Mouse (Mus musculus) CH12.LX (cell line): ENCODE results near the gene Pla1a.

Experiments used
- CTCF ChIP-seq, 2 experiments: IDR thresholded peaks in 1 of 2; conservative IDR thresholded peaks in 1 of 2; 2 replicates each; pipeline ENCODE4 v1.5.1; 2011 to 2012; ENCODE audit warnings: low read depth in 2 of 2, low read length in 2 of 2, improper control_type of control experiment in 1 of 2, inconsistent platforms in 1 of 2, mild to moderate bottlenecking in 1 of 2, moderate library complexity in 1 of 2
- EP300 ChIP-seq: IDR thresholded peaks from 2 replicates; pipeline ENCODE4 v1.6.1; 2011; ENCODE audit warnings: low read length, improper control_type of control experiment
- KAT2A ChIP-seq: IDR thresholded peaks from 2 replicates; pipeline ENCODE4 v1.6.1; 2012; ENCODE audit warnings: low read length, improper control_type of control experiment, inconsistent platforms; ENCODE audit not compliant: insufficient replicate concordance
- MAFK ChIP-seq: IDR thresholded peaks from 2 replicates; pipeline ENCODE4 v1.6.1; 2011; ENCODE audit warnings: low read length, improper control_type of control experiment; ENCODE audit not compliant: insufficient replicate concordance
- NELFE ChIP-seq: IDR thresholded peaks from 2 replicates; pipeline ENCODE4 v1.6.1; 2011; ENCODE audit warnings: low read depth, low read length, improper control_type of control experiment
- NRF1 ChIP-seq: IDR thresholded peaks from 2 replicates; pipeline ENCODE4 v1.6.1; 2014; ENCODE audit warnings: low read depth, mild to moderate bottlenecking, inconsistent platforms, low read length, improper control_type of control experiment, moderate library complexity
- POLR2A ChIP-seq: IDR thresholded peaks from 2 replicates; pipeline ENCODE4 v1.6.1; 2011; ENCODE audit warnings: low read depth, mild to moderate bottlenecking, improper control_type of control experiment, low read length
- SIN3A ChIP-seq: IDR thresholded peaks from 2 replicates; pipeline ENCODE4 v1.6.1; 2012; ENCODE audit warnings: low read length, improper control_type of control experiment, inconsistent platforms
- TBP ChIP-seq: conservative IDR thresholded peaks from 2 replicates; pipeline ENCODE4 v1.6.1; 2011; ENCODE audit warnings: low read depth, low read length, improper control_type of control experiment
- TCF12 ChIP-seq: IDR thresholded peaks from 2 replicates; pipeline ENCODE4 v1.6.1; 2014; ENCODE audit warnings: low read depth, mild to moderate bottlenecking, inconsistent platforms, low read length, improper control_type of control experiment
- USF2 ChIP-seq: conservative IDR thresholded peaks from 2 replicates; pipeline ENCODE4 v1.6.1; 2011; ENCODE audit warnings: low read depth, low read length, improper control_type of control experiment
- ZNF384 ChIP-seq: IDR thresholded peaks from 2 replicates; pipeline ENCODE4 v1.6.1; 2012; ENCODE audit warnings: low read depth, low read length, improper control_type of control experiment, inconsistent platforms

DNA sequence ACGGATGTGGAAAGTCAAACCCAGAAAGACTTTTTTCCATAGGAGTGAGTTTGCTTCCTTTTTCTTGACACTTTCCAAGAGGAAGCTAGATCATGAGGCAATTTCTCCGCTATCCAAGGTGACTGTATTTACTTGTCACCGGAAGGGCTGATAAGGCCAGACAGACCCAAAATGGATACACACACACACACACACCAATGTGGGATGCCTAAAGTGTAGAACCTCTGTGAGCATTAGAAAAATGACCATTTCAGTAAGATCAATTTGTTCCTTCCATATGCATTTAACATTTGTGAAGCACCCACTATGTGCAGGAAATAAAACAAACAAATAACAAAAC, 69.7 kb downstream of the Pla1a start:
- no peak for TF ChIP-seq CTCF (conservative IDR thresholded peaks at IDR 0.05 in 1 of 2, IDR thresholded peaks at IDR 0.05 in 1 of 2; ENCODE audit: low read depth in 2 of 2, low read length in 2 of 2)
- TF ChIP-seq TCF12: no peak
- TF ChIP-seq TBP: no peak
- no peak for TF ChIP-seq POLR2A
- no peak for TF ChIP-seq KAT2A
- TF ChIP-seq USF2: no peak
- no peak for TF ChIP-seq EP300
- TF ChIP-seq NELFE: no peak
- TF ChIP-seq ZNF384: no peak
- no peak for TF ChIP-seq SIN3A
- TF ChIP-seq MAFK: no peak
- no peak for TF ChIP-seq NRF1
